Mouse (Mus musculus): ENCODE data around the gene Ppp1r12a. TPM values are rescaled to one million over a fixed set of nuclear protein-coding genes. Genes with fewer than 3 reads are reported as not detected.

Gene Ppp1r12a
- total RNA-seq, 1 experiment = 106 TPM

DNA sequence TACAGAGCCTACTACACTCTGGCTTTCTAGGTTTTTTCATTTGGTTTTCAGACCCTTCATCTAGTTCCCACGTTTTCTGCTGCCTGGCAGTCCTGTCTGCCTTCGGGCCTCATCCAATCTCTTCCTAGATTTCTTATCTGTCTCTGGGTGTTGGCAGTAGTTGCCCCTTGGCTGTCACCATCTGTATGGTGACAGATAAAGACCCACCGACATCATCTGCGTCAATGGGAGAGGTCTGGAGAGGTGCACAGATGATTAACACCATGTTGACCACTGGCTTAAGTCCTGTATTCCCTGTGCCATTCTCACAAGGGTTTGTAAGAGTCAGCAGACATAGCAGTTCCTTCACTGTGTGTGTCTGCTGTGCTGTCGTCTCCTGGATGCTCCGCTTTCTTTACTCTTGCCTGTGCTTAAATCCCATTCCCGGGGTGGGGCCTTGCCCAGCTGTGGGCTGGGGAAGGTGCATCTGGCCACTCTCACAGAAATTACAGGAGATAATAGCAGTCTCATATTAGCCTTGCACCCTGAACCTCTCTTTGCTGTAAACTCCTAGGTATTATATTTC is 93.9 kb downstream of the Ppp1r12a start:
- Histone ChIP-seq H3K27ac (ENCODE audit: insufficient read depth, low read depth, low read length, poor library complexity, severe bottlenecking) (no peak overlapping the region), H3K36me3 (ENCODE audit: control insufficient read depth, insufficient read depth, low read length, poor library complexity, severe bottlenecking) (peaks cover 13% of the 10 kb centered on the region), H3K4me1 (ENCODE audit: control insufficient read depth in 2 of 2, insufficient read depth in 2 of 2, low read length in 2 of 2, poor library complexity in 1 of 2) (peaks cover 0 to 2% of the 10 kb centered on the region in 2 experiments; a peak in 1 of 4 replicates), H3K4me3 (ENCODE audit: insufficient read depth in 1 of 2, low read depth in 1 of 2, low read length in 2 of 2, poor library complexity in 1 of 2, severe bottlenecking in 1 of 2) (no peak overlapping the region), H3K9ac (ENCODE audit: insufficient read depth, low read depth, low read length, poor library complexity, severe bottlenecking) (no peak overlapping the region), H3K9me3 (ENCODE audit: control insufficient read depth, insufficient read depth, low read depth, low read length) (no peaks in the 10 kb centered on the region)
- no peak for DNase-seq (ENCODE audit: low read depth, low spot score)
- TF ChIP-seq ZC3H11A (IDR thresholded peaks at IDR 0.05; ENCODE audit: borderline replicate concordance, low read depth, low read length) = no peak
- no peak for TF ChIP-seq HCFC1 (IDR thresholded peaks at IDR 0.05; ENCODE audit: borderline replicate concordance, insufficient read depth, low read length)
- TF ChIP-seq MAFK (IDR thresholded peaks at IDR 0.05; ENCODE audit: insufficient read depth, low read depth, low read length) = no peak
- TF ChIP-seq CHD2 (IDR thresholded peaks at IDR 0.05; ENCODE audit: low read depth, low read length) = no peak
- TF ChIP-seq ZNF384 (IDR thresholded peaks at IDR 0.05; ENCODE audit: low read depth, low read length) = no peak
- in situ Hi-C loops (cut with MboI; ENCODE audit: low sequenced_read_pairs in 2 of 2, unreplicated experiment in 2 of 2) = no loop called here

DNA sequence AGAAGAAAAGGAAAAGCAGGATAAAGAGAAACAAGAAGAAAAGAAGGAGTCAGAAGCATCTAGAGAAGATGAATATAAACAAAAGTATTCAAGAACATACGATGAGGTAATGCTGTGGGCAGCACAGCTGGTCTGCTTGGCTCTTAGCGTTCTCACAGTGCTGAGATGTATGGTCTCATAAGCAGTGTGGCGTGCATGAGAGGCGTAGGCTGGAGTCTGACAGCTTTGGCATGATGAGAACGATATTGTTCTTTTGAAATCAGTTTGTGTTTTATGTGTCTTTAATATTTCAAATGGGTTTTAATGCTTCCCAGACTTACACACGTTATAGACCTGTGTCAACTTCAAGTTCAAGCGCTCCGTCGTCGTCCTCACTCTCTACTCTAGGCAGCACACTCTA is 98.9 kb downstream of the Ppp1r12a start:
- in situ Hi-C loops (cut with MboI; ENCODE audit: low sequenced_read_pairs in 2 of 2, unreplicated experiment in 2 of 2) = no loop called here
- no peak overlapping the region for H3K9ac ChIP-seq (ENCODE audit: insufficient read depth, low read depth, low read length, poor library complexity, severe bottlenecking)
- H3K27ac ChIP-seq (ENCODE audit: insufficient read depth, low read depth, low read length, poor library complexity, severe bottlenecking) = no peak overlapping the region
- DNase-seq (ENCODE audit: low read depth, low spot score) = no peak
- H3K4me1 ChIP-seq (ENCODE audit: control insufficient read depth in 2 of 2, insufficient read depth in 2 of 2, low read length in 2 of 2, poor library complexity in 1 of 2) = peaks cover 0 to 2% of the 10 kb centered on the region in 2 experiments; a peak in 1 of 4 replicates
- H3K4me3 ChIP-seq (ENCODE audit: insufficient read depth in 1 of 2, low read depth in 1 of 2, low read length in 2 of 2, poor library complexity in 1 of 2, severe bottlenecking in 1 of 2) = no peak overlapping the region
- H3K9me3 ChIP-seq (ENCODE audit: control insufficient read depth, insufficient read depth, low read depth, low read length) = no peaks in the 10 kb centered on the region
- TF ChIP-seq ZC3H11A (IDR thresholded peaks at IDR 0.05; ENCODE audit: borderline replicate concordance, low read depth, low read length) (no peak), MAFK (IDR thresholded peaks at IDR 0.05; ENCODE audit: insufficient read depth, low read depth, low read length) (no peak), CHD2 (IDR thresholded peaks at IDR 0.05; ENCODE audit: low read depth, low read length) (no peak), HCFC1 (IDR thresholded peaks at IDR 0.05; ENCODE audit: borderline replicate concordance, insufficient read depth, low read length) (no peak), ZNF384 (IDR thresholded peaks at IDR 0.05; ENCODE audit: low read depth, low read length) (no peak)
- H3K36me3 ChIP-seq (ENCODE audit: control insufficient read depth, insufficient read depth, low read length, poor library complexity, severe bottlenecking) = peaks cover 21% of the 10 kb centered on the region

DNA sequence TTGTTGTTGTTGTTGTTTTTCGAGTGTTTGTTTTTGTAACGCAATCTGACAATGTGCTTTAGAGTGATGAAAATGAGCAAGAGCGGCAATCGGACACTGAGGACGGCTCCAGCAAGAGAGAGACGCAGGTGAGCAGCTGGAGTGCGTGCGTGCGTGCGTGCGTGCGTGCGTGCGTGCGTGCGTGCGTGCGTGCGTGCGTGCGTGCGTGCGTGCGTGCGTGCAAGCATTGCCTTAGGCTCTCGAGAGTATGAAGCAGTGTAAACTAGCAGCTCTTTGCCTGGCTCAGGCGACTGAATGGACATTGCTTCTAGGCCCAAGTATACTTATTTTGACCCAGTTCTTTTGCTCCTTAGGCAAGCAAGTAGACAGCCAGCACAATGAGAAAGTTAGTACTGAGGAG is 102.6 kb downstream of the Ppp1r12a start:
- Histone ChIP-seq H3K9me3 (ENCODE audit: control insufficient read depth, insufficient read depth, low read depth, low read length) (no peaks in the 10 kb centered on the region), H3K4me3 (ENCODE audit: insufficient read depth in 1 of 2, low read depth in 1 of 2, low read length in 2 of 2, poor library complexity in 1 of 2, severe bottlenecking in 1 of 2) (peak overlapping the region in 1 of 2 experiments; percentile 28; a peak in 1 of 4 replicates), H3K4me1 (ENCODE audit: control insufficient read depth in 2 of 2, insufficient read depth in 2 of 2, low read length in 2 of 2, poor library complexity in 1 of 2) (peaks cover 0 to 2% of the 10 kb centered on the region in 2 experiments; a peak in 1 of 4 replicates), H3K27ac (ENCODE audit: insufficient read depth, low read depth, low read length, poor library complexity, severe bottlenecking) (no peak overlapping the region; the same call in 1 of the 2 replicates), H3K36me3 (ENCODE audit: control insufficient read depth, insufficient read depth, low read length, poor library complexity, severe bottlenecking) (peaks cover 22% of the 10 kb centered on the region), H3K9ac (ENCODE audit: insufficient read depth, low read depth, low read length, poor library complexity, severe bottlenecking) (peak overlapping the region; percentile 5; the same call in 1 of the 2 replicates)
- in situ Hi-C loops (cut with MboI; ENCODE audit: low sequenced_read_pairs in 2 of 2, unreplicated experiment in 2 of 2) = no loop called here
- no peak for TF ChIP-seq ZC3H11A (IDR thresholded peaks at IDR 0.05; ENCODE audit: borderline replicate concordance, low read depth, low read length)
- TF ChIP-seq ZNF384 (IDR thresholded peaks at IDR 0.05; ENCODE audit: low read depth, low read length) = no peak
- no peak for TF ChIP-seq MAFK (IDR thresholded peaks at IDR 0.05; ENCODE audit: insufficient read depth, low read depth, low read length)
- no peak for TF ChIP-seq CHD2 (IDR thresholded peaks at IDR 0.05; ENCODE audit: low read depth, low read length)
- no peak for TF ChIP-seq HCFC1 (IDR thresholded peaks at IDR 0.05; ENCODE audit: borderline replicate concordance, insufficient read depth, low read length)
- no peak for DNase-seq (ENCODE audit: low read depth, low spot score)

DNA sequence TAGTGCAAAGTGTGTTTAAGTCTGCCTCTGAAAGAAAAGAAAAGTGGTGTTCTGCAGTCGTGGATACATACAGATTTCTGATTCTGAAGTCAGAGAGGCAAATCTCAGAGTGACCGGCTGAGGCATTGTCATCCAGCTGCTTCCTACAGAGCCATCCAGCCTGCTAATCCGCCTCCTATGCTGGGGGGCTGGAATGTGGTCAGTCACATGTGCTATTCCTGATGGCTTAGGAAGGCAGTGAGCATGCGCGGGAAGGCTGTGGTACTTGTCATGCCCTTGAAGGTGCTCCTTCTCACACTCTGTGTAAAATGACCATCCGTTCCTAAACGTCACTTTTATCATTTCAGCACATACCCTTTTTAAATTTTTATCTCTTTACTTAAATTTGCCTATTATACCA is 109.2 kb downstream of the Ppp1r12a start:
- Histone ChIP-seq H3K9ac (ENCODE audit: insufficient read depth, low read depth, low read length, poor library complexity, severe bottlenecking) (no peak overlapping the region), H3K27ac (ENCODE audit: insufficient read depth, low read depth, low read length, poor library complexity, severe bottlenecking) (no peak overlapping the region), H3K4me3 (ENCODE audit: insufficient read depth in 1 of 2, low read depth in 1 of 2, low read length in 2 of 2, poor library complexity in 1 of 2, severe bottlenecking in 1 of 2) (no peak overlapping the region), H3K36me3 (ENCODE audit: control insufficient read depth, insufficient read depth, low read length, poor library complexity, severe bottlenecking) (peaks cover 7% of the 10 kb centered on the region), H3K9me3 (ENCODE audit: control insufficient read depth, insufficient read depth, low read depth, low read length) (no peaks in the 10 kb centered on the region), H3K4me1 (ENCODE audit: control insufficient read depth in 2 of 2, insufficient read depth in 2 of 2, low read length in 2 of 2, poor library complexity in 1 of 2) (no peaks in the 10 kb centered on the region)
- TF ChIP-seq HCFC1 (IDR thresholded peaks at IDR 0.05; ENCODE audit: borderline replicate concordance, insufficient read depth, low read length) = no peak
- DNase-seq (ENCODE audit: low read depth, low spot score) = no peak
- in situ Hi-C loops (cut with MboI; ENCODE audit: low sequenced_read_pairs in 2 of 2, unreplicated experiment in 2 of 2) = no loop called here

DNA sequence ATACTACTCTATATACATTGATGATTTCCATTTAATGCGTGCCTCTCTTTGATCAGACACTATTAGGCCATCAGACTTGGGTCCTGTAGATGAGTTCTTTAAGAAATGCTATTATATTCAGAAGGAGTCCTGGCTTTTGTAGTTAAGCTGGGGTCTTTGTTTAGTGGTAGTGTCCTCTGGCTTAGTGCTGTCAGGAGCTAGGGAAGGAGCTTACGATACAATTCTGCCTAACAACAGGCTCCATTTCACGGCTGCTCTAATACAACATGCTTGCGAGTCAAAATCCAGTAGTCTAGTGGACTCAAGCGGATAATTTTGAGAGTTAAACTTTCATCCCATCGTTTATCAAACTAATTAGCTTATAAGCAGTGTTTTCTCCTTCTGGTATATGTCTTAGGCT is 114.7 kb downstream of the Ppp1r12a start:
- Histone ChIP-seq H3K27ac (ENCODE audit: insufficient read depth, low read depth, low read length, poor library complexity, severe bottlenecking) (no peak overlapping the region), H3K9me3 (ENCODE audit: control insufficient read depth, insufficient read depth, low read depth, low read length) (no peaks in the 10 kb centered on the region), H3K9ac (ENCODE audit: insufficient read depth, low read depth, low read length, poor library complexity, severe bottlenecking) (no peak overlapping the region), H3K4me3 (ENCODE audit: insufficient read depth in 1 of 2, low read depth in 1 of 2, low read length in 2 of 2, poor library complexity in 1 of 2, severe bottlenecking in 1 of 2) (no peak overlapping the region), H3K4me1 (ENCODE audit: control insufficient read depth in 2 of 2, insufficient read depth in 2 of 2, low read length in 2 of 2, poor library complexity in 1 of 2) (no peaks in the 10 kb centered on the region; a peak in 1 of 4 replicates), H3K36me3 (ENCODE audit: control insufficient read depth, insufficient read depth, low read length, poor library complexity, severe bottlenecking) (peaks cover 4% of the 10 kb centered on the region)
- TF ChIP-seq MAFK (IDR thresholded peaks at IDR 0.05; ENCODE audit: insufficient read depth, low read depth, low read length) (no peak), HCFC1 (IDR thresholded peaks at IDR 0.05; ENCODE audit: borderline replicate concordance, insufficient read depth, low read length) (no peak), CHD2 (IDR thresholded peaks at IDR 0.05; ENCODE audit: low read depth, low read length) (no peak), ZNF384 (IDR thresholded peaks at IDR 0.05; ENCODE audit: low read depth, low read length) (no peak), ZC3H11A (IDR thresholded peaks at IDR 0.05; ENCODE audit: borderline replicate concordance, low read depth, low read length) (no peak)
- in situ Hi-C loops (cut with MboI; ENCODE audit: low sequenced_read_pairs in 2 of 2, unreplicated experiment in 2 of 2) = no loop called here
- DNase-seq (ENCODE audit: low read depth, low spot score) = no peak
